Mouse (Mus musculus): ENCODE results near the gene Mical3. TPM values are rescaled to one million over a fixed set of nuclear protein-coding genes. Genes with fewer than 3 reads are reported as not detected.

Mical3 gene
- polyA plus RNA-seq, 1 experiment from 2014 or later: 11.1 TPM

GRCm38 (mm10) chr6:121145010-121145604 lies 14.3 kb upstream of the Mical3 start:
- Histone ChIP-seq H3K36me3 (replicated peaks; ENCODE audit: control insufficient read depth, insufficient read depth, low read depth, low read length) (no peaks in the 10 kb centered on the region), H3K27ac (replicated peaks; ENCODE audit: low read depth, low read length) (no peak overlapping the region), H3K9ac (replicated peaks; ENCODE audit: low read length) (no peak overlapping the region), H3K9me3 (replicated peaks; ENCODE audit: control insufficient read depth, low read length) (no peaks in the 10 kb centered on the region), H3K4me1 (ENCODE audit: control insufficient read depth, insufficient read depth, low read length) (0 out of 2 replicates have a peak, but pooled peaks cover 2% of the 10 kb centered on the region), H3K4me3 (ENCODE audit: low read depth, low read length) (no peak overlapping the region), H3K27me3 (ENCODE audit: control insufficient read depth, insufficient read depth, low read length) (no peaks in the 10 kb centered on the region), H3K4me2 (ENCODE audit: low read depth, low read length) (no peak overlapping the region)
- WGBS: 54% methylated on average over 13 of the region's 13 CpGs
- DNase-seq (ENCODE audit: low spot score): peak; percentile 59
- no peak for ATAC-seq (replicated peaks; ENCODE audit: insufficient number of reproducible peaks, low FRiP score, low TSS enrichment, low read depth)

GRCm38 (mm10) chr6:121144066-121144465 lies 13.3 kb upstream of the Mical3 start:
- H3K9ac ChIP-seq (replicated peaks; ENCODE audit: low read length): no peak overlapping the region
- no peak overlapping the region for H3K27ac ChIP-seq (replicated peaks; ENCODE audit: low read depth, low read length)
- no peak for ATAC-seq (replicated peaks; ENCODE audit: insufficient number of reproducible peaks, low FRiP score, low TSS enrichment, low read depth)
- H3K4me1 ChIP-seq (ENCODE audit: control insufficient read depth, insufficient read depth, low read length): 0 out of 2 replicates have a peak, but pooled peaks cover 2% of the 10 kb centered on the region
- H3K4me3 ChIP-seq (ENCODE audit: low read depth, low read length): no peak overlapping the region
- WGBS: 64% methylated on average over 4 of the region's 4 CpGs
- H3K9me3 ChIP-seq (replicated peaks; ENCODE audit: control insufficient read depth, low read length): no peaks in the 10 kb centered on the region
- H3K36me3 ChIP-seq (replicated peaks; ENCODE audit: control insufficient read depth, insufficient read depth, low read depth, low read length): no peaks in the 10 kb centered on the region
- no peak overlapping the region for H3K4me2 ChIP-seq (ENCODE audit: low read depth, low read length)
- no peak for DNase-seq (ENCODE audit: low spot score)
- no peaks in the 10 kb centered on the region for H3K27me3 ChIP-seq (ENCODE audit: control insufficient read depth, insufficient read depth, low read length)

- ATAC-seq (replicated peaks; ENCODE audit: insufficient number of reproducible peaks, low FRiP score, low TSS enrichment, low read depth): no peak
- no peak overlapping the region for H3K27ac ChIP-seq (replicated peaks; ENCODE audit: low read depth, low read length)
- no peak overlapping the region for H3K4me3 ChIP-seq (ENCODE audit: low read depth, low read length)
- H3K4me1 ChIP-seq (ENCODE audit: control insufficient read depth, insufficient read depth, low read length): no peaks in the 10 kb centered on the region
- no peak overlapping the region for H3K9ac ChIP-seq (replicated peaks; ENCODE audit: low read length)
- WGBS: 85% methylated on average over 8 of the region's 8 CpGs
- H3K9me3 ChIP-seq (replicated peaks; ENCODE audit: control insufficient read depth, low read length): no peaks in the 10 kb centered on the region
- no peaks in the 10 kb centered on the region for H3K27me3 ChIP-seq (ENCODE audit: control insufficient read depth, insufficient read depth, low read length)
- no peak overlapping the region for H3K4me2 ChIP-seq (ENCODE audit: low read depth, low read length)
- no peak for DNase-seq (ENCODE audit: low spot score)
- no peaks in the 10 kb centered on the region for H3K36me3 ChIP-seq (replicated peaks; ENCODE audit: control insufficient read depth, insufficient read depth, low read depth, low read length)
Measured at GRCm38 (mm10) chr6:121143439-121143838, 12.6 kb upstream of the Mical3 start.

GRCm38 (mm10) chr6:121142298-121142697 lies 11.5 kb upstream of the Mical3 start:
- H3K27me3 ChIP-seq (ENCODE audit: control insufficient read depth, insufficient read depth, low read length): no peaks in the 10 kb centered on the region
- 90% methylated on average over 7 of the region's 7 CpGs for WGBS
- DNase-seq (ENCODE audit: low spot score): no peak
- H3K36me3 ChIP-seq (replicated peaks; ENCODE audit: control insufficient read depth, insufficient read depth, low read depth, low read length): no peaks in the 10 kb centered on the region
- no peak overlapping the region for H3K4me2 ChIP-seq (ENCODE audit: low read depth, low read length)
- H3K4me3 ChIP-seq (ENCODE audit: low read depth, low read length): no peak overlapping the region
- H3K9ac ChIP-seq (replicated peaks; ENCODE audit: low read length): no peak overlapping the region
- no peak for ATAC-seq (replicated peaks; ENCODE audit: insufficient number of reproducible peaks, low FRiP score, low TSS enrichment, low read depth)
- no peak overlapping the region for H3K27ac ChIP-seq (replicated peaks; ENCODE audit: low read depth, low read length)
- H3K9me3 ChIP-seq (replicated peaks; ENCODE audit: control insufficient read depth, low read length): no peaks in the 10 kb centered on the region
- H3K4me1 ChIP-seq (ENCODE audit: control insufficient read depth, insufficient read depth, low read length): no peaks in the 10 kb centered on the region

GRCm38 (mm10) chr6:121139271-121139670 lies 8.5 kb upstream of the Mical3 start:
- H3K9me3 ChIP-seq (replicated peaks; ENCODE audit: control insufficient read depth, low read length): no peaks in the 10 kb centered on the region
- no peaks in the 10 kb centered on the region for H3K36me3 ChIP-seq (replicated peaks; ENCODE audit: control insufficient read depth, insufficient read depth, low read depth, low read length)
- WGBS: 95% methylated on average over 1 of the region's 1 CpGs
- H3K27ac ChIP-seq (replicated peaks; ENCODE audit: low read depth, low read length): no peak overlapping the region
- H3K4me3 ChIP-seq (ENCODE audit: low read depth, low read length): no peak overlapping the region
- H3K27me3 ChIP-seq (ENCODE audit: control insufficient read depth, insufficient read depth, low read length): no peaks in the 10 kb centered on the region
- H3K4me1 ChIP-seq (ENCODE audit: control insufficient read depth, insufficient read depth, low read length): no peaks in the 10 kb centered on the region
- ATAC-seq (replicated peaks; ENCODE audit: insufficient number of reproducible peaks, low FRiP score, low TSS enrichment, low read depth): no peak
- no peak overlapping the region for H3K9ac ChIP-seq (replicated peaks; ENCODE audit: low read length)
- DNase-seq (ENCODE audit: low spot score): no peak
- no peak overlapping the region for H3K4me2 ChIP-seq (ENCODE audit: low read depth, low read length)

GRCm38 (mm10) chr6:121138338-121139040 lies 7.7 kb upstream of the Mical3 start:
- no peak overlapping the region for H3K4me3 ChIP-seq (ENCODE audit: low read depth, low read length)
- DNase-seq (ENCODE audit: low spot score) (no peak), ATAC-seq (replicated peaks; ENCODE audit: insufficient number of reproducible peaks, low FRiP score, low TSS enrichment, low read depth) (no peak)
- H3K9me3 ChIP-seq (replicated peaks; ENCODE audit: control insufficient read depth, low read length): no peaks in the 10 kb centered on the region
- H3K27ac ChIP-seq (replicated peaks; ENCODE audit: low read depth, low read length): no peak overlapping the region
- H3K27me3 ChIP-seq (ENCODE audit: control insufficient read depth, insufficient read depth, low read length): no peaks in the 10 kb centered on the region
- no peak overlapping the region for H3K4me2 ChIP-seq (ENCODE audit: low read depth, low read length)
- H3K4me1 ChIP-seq (ENCODE audit: control insufficient read depth, insufficient read depth, low read length): no peaks in the 10 kb centered on the region
- no peaks in the 10 kb centered on the region for H3K36me3 ChIP-seq (replicated peaks; ENCODE audit: control insufficient read depth, insufficient read depth, low read depth, low read length)
- WGBS: 87% methylated on average over 12 of the region's 12 CpGs
- H3K9ac ChIP-seq (replicated peaks; ENCODE audit: low read length): no peak overlapping the region

GRCm38 (mm10) chr6:121137222-121137621 lies 6.4 kb upstream of the Mical3 start:
- no peaks in the 10 kb centered on the region for H3K9me3 ChIP-seq (replicated peaks; ENCODE audit: control insufficient read depth, low read length)
- H3K36me3 ChIP-seq (replicated peaks; ENCODE audit: control insufficient read depth, insufficient read depth, low read depth, low read length): no peaks in the 10 kb centered on the region
- 68% methylated on average over 6 of the region's 6 CpGs for WGBS
- DNase-seq (ENCODE audit: low spot score) (no peak), ATAC-seq (replicated peaks; ENCODE audit: insufficient number of reproducible peaks, low FRiP score, low TSS enrichment, low read depth) (no peak)
- H3K4me3 ChIP-seq (ENCODE audit: low read depth, low read length): no peak overlapping the region
- no peak overlapping the region for H3K27ac ChIP-seq (replicated peaks; ENCODE audit: low read depth, low read length)
- H3K4me2 ChIP-seq (ENCODE audit: low read depth, low read length): no peak overlapping the region
- H3K27me3 ChIP-seq (ENCODE audit: control insufficient read depth, insufficient read depth, low read length): peaks cover 2% of the 10 kb centered on the region; the same call in 1 of the 2 replicates
- no peak overlapping the region for H3K9ac ChIP-seq (replicated peaks; ENCODE audit: low read length)
- H3K4me1 ChIP-seq (ENCODE audit: control insufficient read depth, insufficient read depth, low read length): no peaks in the 10 kb centered on the region

- H3K9me3 ChIP-seq (replicated peaks; ENCODE audit: control insufficient read depth, low read length): no peaks in the 10 kb centered on the region
- H3K4me2 ChIP-seq (ENCODE audit: low read depth, low read length): no peak overlapping the region
- no peak overlapping the region for H3K4me3 ChIP-seq (ENCODE audit: low read depth, low read length)
- H3K27me3 ChIP-seq (ENCODE audit: control insufficient read depth, insufficient read depth, low read length): peaks cover 5% of the 10 kb centered on the region; the same call in 1 of the 2 replicates
- H3K36me3 ChIP-seq (replicated peaks; ENCODE audit: control insufficient read depth, insufficient read depth, low read depth, low read length): no peaks in the 10 kb centered on the region
- H3K9ac ChIP-seq (replicated peaks; ENCODE audit: low read length): no peak overlapping the region
- DNase-seq (ENCODE audit: low spot score): no peak
- H3K4me1 ChIP-seq (ENCODE audit: control insufficient read depth, insufficient read depth, low read length): no peaks in the 10 kb centered on the region
- 41% methylated on average over 5 of the region's 5 CpGs for WGBS
- no peak for ATAC-seq (replicated peaks; ENCODE audit: insufficient number of reproducible peaks, low FRiP score, low TSS enrichment, low read depth)
- no peak overlapping the region for H3K27ac ChIP-seq (replicated peaks; ENCODE audit: low read depth, low read length)
Measured at GRCm38 (mm10) chr6:121134884-121135283, 4.1 kb upstream of the Mical3 start.
